Mouse (Mus musculus) bone marrow, adult 2 months (tissue): ENCODE data around the gene Txndc8. TPM values are rescaled to one million over a fixed set of nuclear protein-coding genes. Genes with fewer than 3 reads are reported as not detected.

Experiments
- H3K27ac ChIP-seq: fragments of 200-500 bp; 2 replicates; pipeline ENCODE4 v1.5.1; 2012; ENCODE audit warnings: low read depth, mild to moderate bottlenecking, control low read depth, inconsistent platforms, low read length; ENCODE audit not compliant: control insufficient read depth, poor library complexity, insufficient read depth
- H3K4me1 ChIP-seq: fragments of 200-500 bp; 2 replicates; pipeline ENCODE4 v1.6.1; 2011; ENCODE audit warnings: low read length; ENCODE audit not compliant: control insufficient read depth, insufficient read depth
- H3K4me3 ChIP-seq: fragments of 200-500 bp; replicated peaks from 2 replicates; pipeline ENCODE3; 2011; ENCODE audit warnings: mild to moderate bottlenecking, low read depth, low read length, control low read depth; ENCODE audit not compliant: control insufficient read depth
- CTCF ChIP-seq: fragments of 200-500 bp; IDR thresholded peaks from 2 replicates; pipeline ENCODE4 v1.5.1; 2011; ENCODE audit warnings: low read length, control low read depth; ENCODE audit not compliant: control insufficient read depth, insufficient read depth
- POLR2A ChIP-seq: fragments of 200-500 bp; IDR thresholded peaks from 2 replicates; pipeline ENCODE4 v1.6.1; 2011; ENCODE audit warnings: low read depth, mild to moderate bottlenecking, control low read depth, low read length, borderline replicate concordance; ENCODE audit not compliant: control insufficient read depth
- WGBS: fragments of 180-500 bp; shearing (Covaris S2); methylation state at CpG from one replicate; pipeline ENCODE4 v1.1.7; 2018; 5-methylcytosine and 5-hydroxymethylcytosine counted together
- polyA plus RNA-seq: library from polyadenylated mRNA; stranded (reverse); fragments of >200 nt; gene quantifications from 2 replicates; pipeline ENCODE4 v1.2.4, GENCODE M21; 2011; ENCODE audit warnings: low replicate concordance; ENCODE audit not compliant: missing spikeins, insufficient read depth, insufficient read length

Txndc8 gene
- polyA plus RNA-seq, 1 experiment = not detected

GRCm38 (mm10) chr4:58034663-58035062, 25.7 kb upstream of the Txndc8 start:
- TF ChIP-seq POLR2A (no peak), CTCF (no peak)
- Histone ChIP-seq H3K27ac (no peak overlapping the region), H3K4me3 (no peak overlapping the region), H3K4me1 (no peaks in the 10 kb centered on the region)
- 46% methylated on average over 13 of the region's 13 CpGs for WGBS

DNA sequence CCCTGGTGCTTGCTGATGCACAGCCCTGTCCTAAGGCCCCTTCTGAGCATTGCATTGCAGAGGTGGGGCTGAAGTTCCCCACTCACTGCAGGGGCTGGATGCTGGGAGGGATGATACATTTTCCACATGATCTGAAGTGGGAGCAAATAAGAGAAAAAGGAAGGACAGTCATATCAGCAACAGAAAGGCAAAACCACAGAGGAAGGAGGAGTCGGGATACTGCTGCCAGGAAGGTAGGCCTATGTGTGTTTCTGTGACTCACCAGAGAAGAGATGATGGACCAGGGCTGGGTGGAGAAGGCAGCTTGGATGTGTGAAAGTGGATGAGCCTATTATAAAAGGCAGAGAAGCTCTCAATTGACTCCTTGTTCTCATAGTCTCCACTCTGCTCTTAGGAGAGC, 23.8 kb upstream of the Txndc8 start:
- Histone ChIP-seq H3K4me1 (no peaks in the 10 kb centered on the region), H3K4me3 (no peak overlapping the region), H3K27ac (no peak overlapping the region)
- TF ChIP-seq CTCF (no peak), POLR2A (no peak)
- 48% methylated on average over 1 of the region's 1 CpGs for WGBS

DNA sequence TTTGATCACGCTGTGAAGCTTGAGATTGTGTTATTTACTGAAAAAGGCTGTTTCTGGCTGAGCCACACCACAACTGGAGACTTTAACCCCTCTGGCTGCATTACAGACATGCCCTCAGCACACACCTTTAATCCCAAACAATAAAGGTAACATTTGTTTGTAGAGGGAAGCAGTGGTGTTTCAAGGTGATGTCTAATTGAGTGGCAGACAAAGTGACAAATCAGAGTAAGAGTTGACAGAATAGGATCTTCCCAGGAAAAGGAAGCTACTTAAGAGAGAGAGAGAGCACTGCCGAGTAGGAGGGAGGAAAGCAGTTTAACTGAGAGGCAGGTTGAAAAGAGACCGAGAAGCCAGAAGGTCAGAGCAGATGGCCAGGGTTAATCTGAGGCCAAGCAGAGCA, 5.4 kb downstream of the Txndc8 start:
- Histone ChIP-seq H3K27ac (no peak overlapping the region), H3K4me1 (no peaks in the 10 kb centered on the region), H3K4me3 (no peak overlapping the region)
- 75% methylated on average over 3 of the region's 3 CpGs for WGBS
- no peak for TF ChIP-seq POLR2A
- no peak for TF ChIP-seq CTCF

GRCm38 (mm10) chr4:57991425-57991824, 17.5 kb downstream of the Txndc8 start:
- TF ChIP-seq CTCF = no peak
- no peak for TF ChIP-seq POLR2A
- Histone ChIP-seq H3K27ac (no peak overlapping the region), H3K4me3 (no peak overlapping the region), H3K4me1 (no peaks in the 10 kb centered on the region)
- WGBS = 46% methylated on average over 1 of the region's 1 CpGs

GRCm38 (mm10) chr4:57974400-57975117, 34.4 kb downstream of the Txndc8 start:
- no peak overlapping the region for H3K27ac ChIP-seq
- H3K4me1 ChIP-seq = no peaks in the 10 kb centered on the region
- WGBS = 84% methylated on average over 6 of the region's 6 CpGs
- no peak overlapping the region for H3K4me3 ChIP-seq
- TF ChIP-seq CTCF (no peak), POLR2A (no peak)

- WGBS = 79% methylated on average over 6 of the region's 6 CpGs
- TF ChIP-seq CTCF (no peak), POLR2A (no peak)
- Histone ChIP-seq H3K27ac (no peak overlapping the region), H3K4me1 (no peaks in the 10 kb centered on the region), H3K4me3 (no peak overlapping the region)
These were observed 35.2 kb downstream of the Txndc8 start for GRCm38 (mm10) chr4:57973592-57974268.

DNA sequence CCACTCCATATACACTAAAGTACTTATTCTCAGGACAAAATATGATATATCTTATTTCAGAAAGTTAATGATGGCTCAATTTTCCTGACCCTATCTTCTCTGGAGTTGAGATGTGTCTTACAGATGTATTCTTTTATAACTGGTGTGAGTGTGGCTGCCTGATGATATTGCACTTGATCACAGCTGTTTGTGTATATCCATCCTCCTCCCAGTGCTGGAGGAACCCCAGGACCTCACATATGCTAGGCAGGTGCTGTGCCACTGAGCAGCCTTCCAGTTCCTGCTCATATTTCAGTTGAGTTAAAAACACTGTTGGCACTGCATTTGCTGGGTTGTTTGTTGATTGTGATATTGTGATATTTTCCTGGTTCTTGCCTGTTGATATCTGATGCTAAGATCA, 38.6 kb downstream of the Txndc8 start:
- no peak for TF ChIP-seq CTCF
- no peak for TF ChIP-seq POLR2A
- no peaks in the 10 kb centered on the region for H3K4me1 ChIP-seq
- no peak overlapping the region for H3K27ac ChIP-seq
- H3K4me3 ChIP-seq = no peak overlapping the region

GRCm38 (mm10) chr4:57967195-57967594, 41.7 kb downstream of the Txndc8 start:
- Histone ChIP-seq H3K27ac (no peak overlapping the region), H3K4me1 (no peaks in the 10 kb centered on the region), H3K4me3 (no peak overlapping the region)
- TF ChIP-seq CTCF (no peak), POLR2A (no peak)
- WGBS = 75% methylated on average over 3 of the region's 3 CpGs
